Mouse (Mus musculus) lung, postnatal 0 days (tissue): ENCODE data around the gene Dnajc5.

Source experiments
- CTCF ChIP-seq: IDR thresholded peaks from 2 replicates; pipeline ENCODE4 v1.5.1; 2016; ENCODE audit warnings: antibody characterized with exemption, mild to moderate bottlenecking
- EP300 ChIP-seq: IDR thresholded peaks from 2 replicates; pipeline ENCODE4 v1.6.1; 2016; ENCODE audit warnings: antibody characterized with exemption, mild to moderate bottlenecking, control low read depth

DNA sequence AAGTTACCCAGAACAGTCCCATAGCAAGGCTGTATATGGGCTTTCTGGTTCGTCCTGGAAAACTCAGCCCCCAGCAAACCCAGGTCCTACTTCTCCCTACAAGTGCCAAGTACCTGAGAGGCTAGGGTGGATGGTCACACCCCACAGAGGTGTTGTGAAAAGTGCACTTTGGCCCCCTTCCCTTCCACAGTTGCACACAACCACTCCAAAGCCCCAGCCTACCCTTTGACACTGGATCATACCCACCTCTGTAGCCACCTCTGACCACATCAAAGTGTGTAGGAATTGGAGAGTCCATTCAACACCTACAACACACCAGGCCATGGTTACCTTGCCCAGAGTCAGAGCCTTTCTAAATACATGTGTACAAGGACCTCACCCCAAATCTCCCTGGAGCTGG lies 62.7 kb downstream of the Dnajc5 start:
- no peak for TF ChIP-seq EP300
- no peak for TF ChIP-seq CTCF
